Mouse (Mus musculus): ENCODE results near the gene Yipf1.

GRCm38 (mm10) chr4:107323113-107323512 lies 8.9 kb downstream of the Yipf1 start:
- TF ChIP-seq CTCF (conservative IDR thresholded peaks at IDR 0.05; ENCODE audit: insufficient read depth, insufficient read length, low read depth, low read length) (no peak), POLR2A (IDR thresholded peaks at IDR 0.05; ENCODE audit: low read depth, low read length) (no peak)

Measured in kidney, adult 2 months (tissue).